Comparison of ENCODE assay signal across 15 mouse cellular contexts in the genomic region with DNA sequence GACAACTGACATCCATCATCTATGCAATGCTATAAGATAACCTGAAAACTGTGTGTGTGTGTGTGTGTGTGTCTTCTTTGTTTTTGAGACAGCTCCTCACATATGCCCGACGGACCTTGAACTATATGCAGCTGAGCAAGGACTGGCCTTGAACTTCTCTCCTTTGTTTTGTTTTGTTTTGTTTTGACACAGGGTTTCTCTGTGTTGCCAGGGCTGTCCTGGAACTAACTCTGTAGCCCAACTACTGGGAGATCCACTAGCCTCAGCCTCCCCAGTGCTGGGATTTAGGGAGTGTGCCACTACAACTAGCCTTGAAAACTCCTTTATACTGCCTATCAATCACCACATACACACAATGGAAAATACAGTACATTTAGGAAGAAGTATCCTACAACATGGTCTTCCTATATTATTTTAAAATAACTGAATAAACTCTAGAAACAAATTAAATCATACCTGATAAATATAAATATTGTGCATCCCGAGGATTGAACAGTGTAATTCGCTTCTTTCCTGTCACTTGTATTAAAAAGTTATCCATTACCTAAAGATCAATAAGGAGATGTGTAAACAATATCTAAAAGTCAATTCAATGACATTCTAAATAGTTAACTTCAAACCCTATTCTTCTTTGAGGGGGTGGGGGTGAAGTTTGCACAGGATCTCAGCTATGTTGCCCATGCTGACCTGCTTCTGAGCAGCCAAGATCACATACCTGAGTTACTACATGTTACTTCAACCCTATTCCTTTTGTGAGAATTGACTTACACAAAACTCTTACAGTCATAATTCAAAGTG.
"Had no signal": no experiment of that assay in that cellular context is flagged by ENCODE, and none has a peak within 500 bp of the region (broad histone marks: within the 10 kb centered on the region; RNA-seq: fewer than 3 reads in every experiment).

No protein-coding gene starts in this region.

- H3K9ac ChIP-seq: neural tube, embryonic 15.5 days; stomach, embryonic 15.5 days had no signal

- H3K9me3 ChIP-seq: neural tube, embryonic 15.5 days; stomach, embryonic 15.5 days had no signal

- H3K27ac ChIP-seq: neural tube, embryonic 15.5 days; stomach, embryonic 15.5 days; stomach, postnatal 0 days had no signal

- H3K4me1 ChIP-seq: neural tube, embryonic 15.5 days; stomach, embryonic 15.5 days had no signal

- H3K4me2 ChIP-seq: neural tube, embryonic 15.5 days; stomach, embryonic 15.5 days had no signal

- DNase-seq: retina, postnatal 1 day; right cerebral cortex, adult 18-20 months; right cerebral cortex, postnatal 14 days; right cerebral cortex, postnatal 25 days; right cerebral cortex, postnatal 4 days; spleen, adult 18-20 months; thymus, adult 18-20 months; thymus, adult 2 months; thymus, postnatal 14 days; thymus, postnatal 25 days; thymus, postnatal 36 days; thymus, postnatal 4 days had no signal

- H3K4me3 ChIP-seq: neural tube, embryonic 15.5 days; stomach, embryonic 15.5 days had no signal

- H3K27me3 ChIP-seq: neural tube, embryonic 15.5 days; stomach, embryonic 15.5 days had no signal
